Mouse (Mus musculus) activated CD4-positive, CD25-positive, alpha-beta regulatory T cell, adult 4 months (primary cell): Measurements from ENCODE around the gene Sptbn4. TPM values are rescaled to one million over a fixed set of nuclear protein-coding genes. Genes with fewer than 3 reads are reported as not detected.

ENCODE experiments used
- ATAC-seq: one replicate; pipeline ENCODE4 v1.8.0; 2017
- polyA plus RNA-seq, 2 experiments: library from polyadenylated mRNA; unstranded; fragments of 100-300 nt; shearing (Covaris generic); gene quantifications; one replicate each; pipeline ENCODE4 v1.2.1; 2017

Gene Sptbn4
- polyA plus RNA-seq, 2 experiments from 2014 or later: 0.16 to 0.37 TPM

DNA sequence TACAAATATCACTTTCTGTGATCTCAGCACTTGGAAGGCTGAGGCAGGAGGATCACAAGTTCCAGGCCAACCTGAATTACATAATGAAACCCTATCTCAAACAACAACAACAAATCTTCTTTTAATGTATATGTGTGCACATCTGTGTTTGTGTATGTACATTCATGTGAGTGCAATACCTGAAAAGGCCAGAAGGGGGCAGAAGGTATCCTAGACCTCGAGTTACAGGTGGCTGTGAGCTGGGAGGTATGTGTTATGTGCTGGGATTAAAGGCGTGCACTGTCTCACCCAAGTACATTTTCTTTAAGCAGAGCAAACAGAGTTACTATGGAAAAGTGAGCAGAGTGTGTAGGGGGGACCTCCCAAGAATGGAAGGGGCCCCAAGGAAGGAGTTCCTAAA lies 18.4 kb downstream of the Sptbn4 start:
- ATAC-seq: no peak

DNA sequence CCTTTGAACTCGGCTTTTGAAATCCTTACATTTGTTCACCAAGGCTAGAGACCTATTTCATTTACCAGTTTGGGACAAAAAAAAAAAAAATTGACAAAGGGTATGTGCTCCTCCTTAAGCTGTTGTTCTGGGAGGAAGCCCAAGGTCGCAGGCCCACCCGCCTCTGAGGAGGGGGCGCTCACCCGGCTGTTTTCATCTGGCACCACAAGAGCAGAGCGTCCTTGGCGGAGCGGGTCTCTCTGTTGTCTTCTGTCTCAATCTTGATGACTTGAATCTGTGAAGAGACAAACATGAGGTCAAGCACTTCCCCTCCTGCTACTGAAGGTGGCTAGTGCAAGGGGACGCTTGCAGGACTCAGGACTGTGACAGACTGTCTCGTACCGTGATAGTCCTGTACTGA lies 19.5 kb downstream of the Sptbn4 start:
- ATAC-seq: no peak

DNA sequence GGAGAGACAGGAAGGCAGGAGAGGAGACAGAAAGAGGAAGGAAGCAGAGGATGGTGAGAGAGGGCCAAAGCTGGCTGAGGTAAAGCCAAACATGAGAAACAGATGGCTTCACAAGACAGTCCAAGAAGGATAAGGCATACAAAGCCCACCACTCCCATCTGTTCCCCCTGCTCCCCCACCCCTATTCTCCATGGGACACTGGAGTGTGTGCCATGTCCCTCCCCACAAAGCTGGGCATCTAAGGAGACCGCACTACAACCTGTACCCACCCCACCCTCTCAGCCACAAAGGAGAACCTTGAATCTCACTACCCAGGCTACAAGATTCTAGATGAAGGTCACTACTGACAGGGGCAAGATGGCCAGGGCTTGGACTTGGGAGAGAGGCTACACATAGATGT lies 20.1 kb downstream of the Sptbn4 start:
- no peak for ATAC-seq

DNA sequence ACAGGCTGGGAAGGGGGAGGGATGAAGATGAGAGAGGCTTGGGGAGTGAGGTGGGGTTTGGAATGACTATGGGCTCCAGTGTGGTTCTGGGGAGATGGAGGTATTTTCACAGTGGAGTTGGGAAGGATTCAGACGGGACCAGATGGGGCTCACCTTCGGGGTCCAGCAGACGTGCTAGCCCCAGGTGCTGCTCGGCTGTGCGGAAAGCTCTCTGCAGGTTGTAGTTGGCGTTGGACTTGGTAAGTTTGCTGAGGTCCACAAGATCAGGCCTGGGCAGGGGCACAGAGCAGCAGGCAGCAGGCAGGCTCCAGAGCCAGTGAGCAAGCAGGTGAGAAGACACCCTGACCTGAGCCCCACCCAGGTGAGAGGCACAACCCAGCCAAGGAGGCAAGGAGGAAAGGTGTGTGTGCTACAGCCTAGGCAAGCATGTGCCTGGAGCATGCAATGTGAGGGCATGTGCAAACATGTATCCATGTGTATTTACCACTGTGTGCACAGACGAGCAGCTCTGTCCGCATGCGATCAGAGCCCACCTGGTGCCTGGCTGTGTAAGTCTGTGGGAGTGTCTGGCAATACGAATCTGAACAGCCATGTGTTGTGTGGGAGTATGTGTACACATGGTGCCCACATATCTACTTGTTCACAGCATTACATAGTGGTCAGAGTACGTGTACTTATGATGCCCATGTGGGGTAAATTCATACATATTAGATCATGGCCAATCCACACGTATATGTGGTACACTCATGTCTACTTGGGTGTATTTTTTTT lies 23.7 kb downstream of the Sptbn4 start:
- ATAC-seq: no peak

DNA sequence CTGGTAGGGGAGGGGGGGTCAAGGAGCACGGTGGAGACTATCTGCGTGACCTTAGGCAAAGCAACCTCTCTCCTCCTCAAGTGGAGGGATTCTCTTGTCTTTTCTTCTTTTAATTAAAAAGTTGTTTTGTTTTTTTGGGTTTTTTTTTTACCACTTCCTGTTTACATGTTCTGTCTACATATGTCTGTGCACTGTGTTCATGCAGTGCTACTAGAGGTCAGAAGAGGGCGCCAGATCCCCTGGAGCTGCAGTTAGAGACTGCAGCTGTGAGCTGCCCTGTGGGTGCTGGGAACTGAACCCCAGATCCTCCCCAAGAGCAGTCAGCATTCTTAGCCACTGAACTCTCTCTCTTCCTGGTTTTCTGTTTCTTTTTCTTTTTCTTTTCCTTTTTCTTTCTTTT lies 28.4 kb downstream of the Sptbn4 start:
- ATAC-seq: no peak

DNA sequence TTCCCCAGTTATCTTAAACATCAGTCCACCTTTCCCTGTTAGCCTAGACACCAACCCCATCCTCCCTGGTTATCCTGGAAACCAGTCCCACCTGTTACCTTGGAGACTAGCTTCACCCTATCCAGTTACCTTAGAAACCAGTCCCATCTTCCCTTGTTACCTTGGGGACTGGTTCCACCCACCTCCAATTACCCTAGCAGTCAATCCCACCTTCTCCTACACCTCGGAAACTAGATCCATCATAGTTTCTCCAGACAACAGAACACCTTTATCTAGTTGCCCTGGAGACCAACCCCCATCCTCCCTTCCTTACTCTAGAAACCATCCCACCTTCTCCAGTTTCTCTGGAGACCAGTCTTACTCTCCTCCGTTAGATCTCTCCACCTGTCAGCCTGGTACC lies 30.3 kb downstream of the Sptbn4 start:
- ATAC-seq: no peak

DNA sequence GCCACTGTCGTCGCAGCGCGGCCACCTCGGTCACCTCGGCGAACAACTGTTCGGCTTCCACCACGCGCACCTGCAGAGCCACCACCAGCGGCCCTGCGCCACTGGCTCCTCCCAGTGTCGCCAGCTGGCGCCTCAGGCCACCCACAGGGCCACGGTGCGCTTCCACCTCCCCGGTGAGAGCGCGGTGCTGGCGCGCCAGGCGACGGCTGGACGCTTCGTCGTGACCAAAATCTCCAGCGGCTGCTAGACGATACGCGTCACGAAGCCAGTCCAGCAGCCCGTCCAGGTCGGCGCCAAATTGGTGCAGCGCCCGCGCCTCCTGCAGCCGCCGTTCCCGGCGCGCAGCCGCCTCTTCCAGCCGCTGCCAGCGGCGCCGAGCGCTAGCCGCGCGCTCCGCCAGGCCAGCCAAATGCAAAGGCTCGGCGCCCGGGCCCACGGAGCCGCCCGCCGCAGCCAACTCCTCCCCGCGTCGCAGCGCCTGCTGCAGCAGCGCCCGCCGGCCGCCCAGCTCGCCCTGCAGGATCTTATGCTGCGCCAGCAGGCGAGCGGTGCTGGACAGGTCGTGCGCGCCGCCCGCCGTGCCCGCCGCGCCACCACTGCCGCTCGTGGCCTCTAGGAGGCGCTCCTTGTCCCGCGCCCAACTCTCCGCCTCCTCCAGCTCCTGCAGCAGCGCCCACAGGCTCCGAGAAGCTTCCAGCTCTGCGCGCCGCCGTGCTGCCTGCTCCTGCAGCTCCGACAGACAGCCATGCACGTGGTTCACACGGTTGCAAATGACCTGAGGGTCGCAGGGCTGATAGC lies 38.9 kb downstream of the Sptbn4 start:
- no peak for ATAC-seq

DNA sequence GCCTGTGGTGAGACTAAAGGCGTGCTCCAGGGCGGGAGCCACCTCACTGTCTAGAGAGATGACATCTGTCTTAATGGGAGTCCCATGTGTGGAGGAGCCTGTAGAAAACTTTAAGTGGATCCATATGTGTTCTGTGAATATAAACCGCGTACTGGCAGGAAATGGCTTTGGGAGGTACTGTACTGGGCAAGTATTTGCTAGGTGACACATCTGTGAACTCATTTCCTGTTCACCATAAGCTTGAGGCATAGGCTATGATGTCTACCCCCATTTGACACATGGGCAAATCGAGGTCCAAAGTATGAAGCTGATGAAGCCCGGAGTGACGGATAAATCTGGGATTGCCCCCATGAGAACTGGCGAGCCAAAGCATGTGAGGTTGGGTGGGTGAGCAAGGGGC lies 39.7 kb downstream of the Sptbn4 start:
- ATAC-seq: no peak

DNA sequence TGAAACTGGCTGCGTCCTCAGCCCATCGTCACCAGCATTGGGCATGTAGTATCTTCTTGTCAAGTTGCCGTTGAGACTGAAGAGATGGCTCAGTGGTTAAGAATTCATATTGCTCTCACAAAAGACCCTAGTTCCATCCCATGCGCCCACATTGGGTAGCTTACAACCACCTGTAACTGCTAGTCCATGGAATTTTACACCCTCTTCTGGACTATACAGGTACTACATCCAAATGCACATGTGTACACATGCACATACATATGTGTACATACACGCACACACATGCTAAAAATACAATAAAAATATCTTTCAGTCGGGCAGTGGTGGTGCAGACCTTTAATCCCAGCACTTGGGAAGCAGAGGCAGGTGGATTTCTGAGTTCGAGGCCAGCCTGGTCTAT lies 41.0 kb downstream of the Sptbn4 start:
- no peak for ATAC-seq

DNA sequence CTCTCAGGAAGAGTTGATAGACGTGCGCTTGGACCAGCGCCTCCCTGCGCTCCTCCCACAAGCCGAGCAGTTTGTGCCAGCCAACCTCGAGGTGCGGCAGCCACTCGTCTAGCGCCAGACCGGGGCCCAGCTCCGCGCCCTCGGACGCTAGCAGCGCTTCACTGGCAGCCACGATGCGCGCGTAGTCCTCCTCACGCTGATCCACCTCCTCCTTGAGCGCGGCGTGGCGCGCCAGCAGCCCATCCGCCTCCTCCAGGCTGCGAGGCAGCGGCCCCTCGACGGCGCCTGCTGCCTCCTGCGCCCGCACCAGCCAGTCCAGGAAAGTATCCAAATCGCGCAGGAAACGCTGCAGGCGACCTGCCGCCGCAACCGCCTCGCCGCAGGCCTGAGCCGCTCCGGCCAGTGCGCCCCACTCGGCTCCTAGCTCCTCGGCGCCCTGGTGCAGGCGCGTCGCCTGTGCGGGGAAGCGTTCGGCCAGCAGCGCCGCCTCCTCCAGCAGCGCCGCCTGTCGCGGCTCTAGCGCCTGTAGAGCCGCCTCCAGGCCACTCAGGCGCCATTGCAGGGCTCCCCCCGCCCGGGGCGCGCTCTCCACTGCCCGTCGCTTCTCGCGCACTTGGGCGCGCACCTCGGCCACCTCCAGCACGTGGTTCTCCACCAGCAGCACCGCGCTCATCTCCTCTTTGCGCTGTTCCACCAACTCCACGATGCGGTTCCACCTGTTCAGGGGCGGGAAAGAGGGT lies 43.1 kb downstream of the Sptbn4 start:
- ATAC-seq: no peak

DNA sequence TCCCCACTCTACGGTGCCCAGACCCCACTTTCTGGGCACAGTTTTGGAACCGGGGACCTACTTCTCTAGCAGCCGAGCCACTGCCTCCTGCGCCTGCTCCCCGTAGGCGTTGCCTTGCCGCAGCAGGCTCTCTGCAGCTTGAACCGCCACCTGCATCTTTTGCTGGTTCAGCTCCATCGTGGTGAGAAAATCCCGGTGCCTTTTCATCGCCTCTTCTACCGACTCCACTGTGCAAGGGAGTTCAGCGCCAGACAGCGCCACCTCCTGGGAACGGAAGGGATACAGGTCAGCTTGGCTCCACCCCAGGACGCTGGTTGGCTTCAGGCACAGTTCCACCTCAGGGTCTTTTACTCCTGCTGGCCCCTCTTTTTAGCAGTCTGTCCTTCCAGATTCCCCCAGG lies 44.8 kb downstream of the Sptbn4 start:
- ATAC-seq: no peak

DNA sequence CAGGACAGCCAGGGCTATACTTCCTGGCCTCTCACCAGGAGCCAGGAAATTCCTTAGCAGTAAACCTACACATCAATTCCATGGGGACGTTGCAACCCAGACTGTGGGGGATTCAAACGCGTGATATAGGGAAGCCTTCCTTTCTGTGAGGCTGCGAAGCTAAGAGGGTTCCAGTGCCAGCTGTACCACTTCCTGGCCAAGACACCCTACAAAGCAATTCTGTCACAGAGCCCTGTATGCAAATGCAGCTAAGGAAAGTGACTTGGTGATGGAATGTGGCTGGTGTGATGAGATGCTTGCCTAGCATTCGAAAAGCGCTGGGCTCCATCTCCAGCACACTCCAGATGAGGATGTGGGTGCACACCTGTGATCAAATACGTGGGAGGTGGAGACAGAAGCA lies 46.9 kb downstream of the Sptbn4 start:
- ATAC-seq: no peak

DNA sequence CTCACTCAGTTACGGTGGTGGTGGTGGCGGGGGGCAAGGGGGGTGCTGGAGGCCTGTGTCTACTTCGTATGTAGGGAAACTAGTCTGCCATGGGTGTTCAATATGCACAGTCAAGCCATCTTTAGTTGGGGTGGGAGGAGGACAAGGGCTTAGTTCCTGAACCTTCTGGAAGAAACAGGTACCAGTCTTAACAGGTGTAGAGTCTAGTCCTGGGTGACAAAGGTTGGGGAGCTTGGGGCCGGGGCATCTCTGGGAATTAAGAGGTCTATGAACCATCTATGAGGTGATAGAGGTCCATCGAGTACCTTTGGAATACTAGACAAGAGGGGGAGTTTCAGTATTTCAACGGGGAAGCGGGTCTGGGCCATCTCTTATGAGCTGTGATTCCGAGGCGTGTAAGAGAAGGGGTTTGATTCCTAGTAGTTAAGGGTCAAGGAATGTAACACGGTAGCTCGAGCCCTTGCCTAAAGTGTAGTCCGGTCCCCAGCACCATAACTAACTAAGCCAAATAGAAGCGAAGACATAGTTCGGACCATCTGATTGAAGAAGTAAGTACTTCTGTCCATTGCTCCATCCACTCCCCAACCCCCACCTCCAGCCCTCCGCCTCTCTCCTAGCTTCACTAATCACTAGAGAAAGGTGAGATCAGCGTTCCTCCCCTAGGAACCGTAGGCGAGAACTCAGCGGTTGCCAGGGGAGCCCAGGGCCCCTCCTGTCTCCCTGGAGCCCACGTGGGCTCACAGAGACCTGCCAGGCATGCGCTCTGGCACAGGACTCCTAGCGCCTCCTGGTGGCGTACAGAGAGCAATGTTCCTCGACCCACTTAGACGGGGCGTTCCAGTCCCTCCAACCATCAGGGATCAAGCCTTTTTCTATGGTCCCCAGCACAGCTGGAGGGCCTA lies 50.2 kb downstream of the Sptbn4 start:
- ATAC-seq: peak; percentile 43

DNA sequence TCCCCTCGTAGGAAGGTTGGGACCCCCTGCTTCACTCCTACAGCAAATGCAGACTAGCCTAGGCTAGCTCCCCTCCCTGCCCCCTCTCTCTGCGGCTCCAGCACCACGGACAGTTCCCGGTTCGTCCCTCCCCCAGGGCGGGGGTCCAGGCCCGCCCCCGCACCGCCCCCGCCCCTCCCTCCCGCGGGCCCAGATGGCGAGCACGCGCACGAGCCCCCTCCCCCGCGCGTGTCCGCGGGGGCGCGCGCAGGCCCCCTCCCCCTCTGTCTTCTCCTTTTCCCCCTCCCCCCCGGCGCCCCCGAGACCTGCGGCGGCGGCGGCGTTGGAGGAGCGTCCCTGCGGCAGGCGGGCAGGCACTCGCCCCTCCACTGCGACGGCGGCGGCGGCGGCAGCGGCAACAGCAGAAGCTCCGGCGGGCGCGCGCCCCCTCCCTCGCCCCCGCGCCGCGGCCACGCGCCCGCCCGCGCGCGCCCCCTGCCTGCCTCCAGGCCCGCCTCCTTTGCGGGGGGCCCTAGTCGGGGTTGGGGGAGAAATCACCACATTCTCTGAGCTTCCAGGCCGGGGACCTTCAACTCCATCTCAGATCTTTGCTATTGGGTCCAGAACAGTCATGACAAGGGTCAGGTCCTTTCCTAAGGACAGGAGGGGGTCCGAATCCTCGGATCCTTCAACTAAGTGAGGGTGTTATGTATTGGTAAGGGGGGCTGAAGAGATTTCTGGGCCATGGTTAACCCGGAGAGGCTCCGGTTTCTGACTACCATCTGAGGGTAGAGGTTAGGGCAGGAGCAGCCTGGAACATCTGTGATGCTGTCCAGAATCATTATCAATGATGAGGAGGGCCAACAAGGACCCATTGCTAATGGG lies 51.1 kb downstream of the Sptbn4 start:
- ATAC-seq: no peak

DNA sequence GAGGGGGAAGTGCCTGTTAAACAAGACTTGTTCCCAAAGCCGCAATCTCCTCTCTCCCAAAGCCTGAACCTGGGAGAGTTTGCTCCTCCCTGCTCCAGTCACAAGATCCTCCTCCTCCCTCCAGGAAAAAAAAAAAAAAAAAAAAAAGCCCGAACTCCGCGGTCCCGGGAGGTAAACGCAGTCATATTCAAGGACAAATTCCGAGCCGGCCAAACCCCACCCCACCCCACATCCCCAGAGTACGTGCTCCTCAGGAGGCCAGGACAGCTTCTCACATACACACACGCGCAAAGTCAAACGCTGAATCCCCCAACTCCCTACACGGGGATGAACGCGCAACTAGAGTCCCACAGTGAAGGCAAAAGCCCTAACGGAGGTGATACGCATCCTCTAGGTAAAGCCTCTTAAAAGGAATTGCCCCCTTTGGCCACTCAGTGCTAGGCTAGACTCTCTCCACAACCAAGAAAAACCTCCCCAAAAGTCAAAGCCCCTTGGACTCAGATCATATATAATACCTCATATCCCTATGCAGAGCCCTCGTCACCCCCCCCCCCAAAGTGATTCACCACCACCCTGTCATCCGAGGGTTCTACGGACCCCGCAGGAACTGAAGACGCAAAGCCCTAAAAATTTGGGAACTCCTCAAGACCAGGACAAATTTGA lies 51.8 kb downstream of the Sptbn4 start:
- ATAC-seq: no peak

DNA sequence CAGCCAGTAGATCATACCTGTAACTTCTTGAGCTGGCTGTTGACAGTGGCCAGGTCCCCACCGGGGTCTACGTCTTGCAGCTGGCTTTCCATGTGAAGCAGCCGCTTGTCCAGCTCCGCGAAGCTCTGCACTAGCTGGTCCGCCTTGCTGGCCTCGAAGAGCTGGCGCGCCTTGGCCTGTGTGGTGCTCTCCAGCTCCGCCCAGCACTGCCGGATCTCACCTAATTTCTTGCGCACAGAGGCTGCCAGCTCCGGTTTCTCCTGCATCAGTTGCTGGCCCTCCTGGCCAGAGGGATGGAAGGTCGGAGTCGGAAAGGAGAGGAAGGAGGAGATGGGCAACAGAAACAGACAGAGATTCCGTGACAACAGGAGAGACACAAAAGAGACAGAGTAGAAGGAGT lies 56.1 kb downstream of the Sptbn4 start:
- ATAC-seq: no peak

DNA sequence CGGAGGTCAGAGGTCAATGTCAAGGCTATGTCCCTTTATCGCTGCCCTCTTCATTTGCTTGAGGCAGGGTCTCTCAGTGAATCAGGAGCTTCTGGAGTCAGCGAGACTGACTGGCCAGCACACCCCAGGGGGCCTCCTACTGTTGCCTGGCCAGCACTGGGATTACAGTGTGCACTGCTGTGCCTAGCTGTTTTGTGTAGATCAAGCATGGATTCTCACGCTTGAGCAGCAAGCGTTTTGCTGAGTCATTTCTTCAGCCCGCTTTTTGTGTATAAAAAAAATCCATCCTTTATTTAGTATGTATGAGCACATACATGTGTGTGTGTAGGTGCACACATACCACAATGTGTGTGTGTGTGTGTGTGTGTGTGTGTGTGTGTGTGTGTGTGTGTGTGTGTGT lies 58.3 kb downstream of the Sptbn4 start:
- no peak for ATAC-seq

DNA sequence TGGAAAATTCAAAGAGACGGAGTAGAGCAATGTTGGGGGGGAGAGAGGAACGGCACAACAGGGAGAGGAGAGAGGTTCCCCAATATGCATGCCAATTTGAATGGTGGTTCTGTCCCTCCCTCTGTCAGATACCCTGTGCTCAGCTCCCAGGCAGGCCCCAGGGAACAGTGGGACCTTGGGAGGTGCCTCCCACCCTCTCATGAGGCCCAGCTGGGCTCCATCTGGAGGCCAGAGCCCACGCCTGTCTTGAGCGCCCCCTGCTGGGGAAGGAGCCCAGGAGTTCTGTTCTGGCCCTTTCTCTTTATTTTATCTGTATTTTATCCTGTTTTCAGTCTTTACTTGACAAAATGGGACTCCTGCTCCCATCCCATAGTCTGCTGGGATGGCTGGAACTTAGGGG lies 62.8 kb downstream of the Sptbn4 start:
- ATAC-seq: no peak

DNA sequence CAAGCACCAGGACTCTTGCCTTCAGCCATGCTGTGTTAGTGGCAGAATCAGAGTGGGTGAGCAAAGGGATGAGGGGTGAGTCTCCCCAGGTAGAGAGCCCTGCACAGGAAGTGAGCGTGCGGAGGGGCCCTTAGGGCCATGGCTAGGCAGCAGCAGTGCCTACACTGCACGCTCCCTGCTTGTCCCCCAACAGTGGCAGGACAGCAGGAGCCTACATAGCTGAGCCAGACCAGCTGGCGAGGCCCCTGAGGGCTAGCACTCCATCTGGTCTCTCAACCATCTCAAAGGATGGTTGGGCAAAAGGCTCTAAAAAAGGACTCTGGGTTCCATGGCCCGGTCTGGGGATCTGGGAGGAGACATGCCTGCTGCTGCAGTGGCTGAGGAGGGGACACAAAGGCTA lies 63.4 kb downstream of the Sptbn4 start:
- no peak for ATAC-seq

DNA sequence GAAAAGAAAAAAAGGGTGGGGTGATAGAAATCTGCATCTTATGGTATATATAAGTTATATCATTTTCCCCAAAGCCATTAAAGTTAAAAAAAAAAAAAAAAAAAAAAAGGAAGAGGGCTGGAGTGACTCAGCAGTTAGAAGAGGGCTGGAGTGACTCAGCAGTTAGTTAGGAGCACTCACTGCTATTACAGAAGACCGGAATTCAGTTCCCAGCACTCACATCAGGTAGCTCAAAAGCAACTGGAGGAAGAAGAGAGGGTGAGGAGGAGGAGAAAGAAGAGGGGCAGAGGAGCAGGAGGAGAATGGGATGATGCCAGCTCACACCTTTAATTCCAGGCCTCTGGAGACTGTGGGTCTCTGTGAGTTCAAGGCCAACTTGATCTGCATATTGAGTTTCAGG lies 64.3 kb downstream of the Sptbn4 start:
- no peak for ATAC-seq

DNA sequence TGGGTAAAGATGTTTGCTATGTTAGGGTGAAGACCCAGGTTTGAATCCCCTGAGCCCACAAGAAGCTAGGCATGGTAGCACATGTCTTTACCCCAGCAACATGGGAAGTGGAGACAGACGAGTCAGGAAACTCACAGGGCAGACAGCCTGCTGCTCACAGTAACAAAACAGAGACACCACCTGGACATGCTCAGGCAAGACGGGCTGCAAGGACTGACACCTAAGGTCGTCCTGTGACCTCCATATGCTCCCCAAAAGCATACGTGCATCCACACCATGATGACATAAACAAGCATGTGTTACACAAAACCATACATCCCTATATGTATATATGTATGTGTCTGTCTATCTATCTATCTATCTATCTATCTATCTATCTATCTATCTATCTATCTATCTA lies 65.9 kb downstream of the Sptbn4 start:
- ATAC-seq: no peak
